Mouse (Mus musculus) cerebellum, adult 2 months (tissue): ENCODE results near the gene Gsdma. TPM values are rescaled to one million over a fixed set of nuclear protein-coding genes. Genes with fewer than 3 reads are reported as not detected.

Source experiments
- DNase-seq, 2 experiments: peaks; one replicate each; pipeline ENCODE4 v3.0.0; 2021
- H3K27ac ChIP-seq: fragments of 200-500 bp; 2 replicates; pipeline ENCODE4 v1.5.1; 2012; ENCODE audit warnings: low read length, control low read depth, inconsistent platforms; ENCODE audit not compliant: insufficient read depth
- H3K27me3 ChIP-seq: fragments of 200-500 bp; 2 replicates; pipeline ENCODE4 v1.6.1; 2012; ENCODE audit warnings: inconsistent platforms, mild to moderate bottlenecking, low read length, moderate library complexity; ENCODE audit not compliant: control insufficient read depth, insufficient read depth
- H3K4me1 ChIP-seq: fragments of 200-500 bp; 2 replicates; pipeline ENCODE4 v1.6.1; 2011; ENCODE audit warnings: low read length; ENCODE audit not compliant: control insufficient read depth, insufficient read depth
- H3K4me3 ChIP-seq: fragments of 200-500 bp; replicated peaks from 2 replicates; pipeline ENCODE3; 2011; ENCODE audit warnings: mild to moderate bottlenecking, low read depth, low read length, control low read depth; ENCODE audit not compliant: insufficient read depth
- CTCF ChIP-seq: fragments of 200-500 bp; IDR thresholded peaks from 2 replicates; pipeline ENCODE4 v1.5.1; 2011; ENCODE audit warnings: low read depth, mild to moderate bottlenecking, control low read depth, low read length, moderate library complexity, borderline replicate concordance; ENCODE audit not compliant: insufficient read depth
- POLR2A ChIP-seq: fragments of 200-500 bp; IDR thresholded peaks from 2 replicates; pipeline ENCODE4 v1.6.1; 2011; ENCODE audit warnings: low read length, control low read depth, borderline replicate concordance; ENCODE audit not compliant: insufficient read depth
- whole genome bisulfite sequencing: fragments of 180-500 bp; shearing (Covaris S2); methylation state at CpG from one replicate; pipeline ENCODE4 v1.1.7; 2018; 5-methylcytosine and 5-hydroxymethylcytosine counted together
- polyA plus RNA-seq: library from polyadenylated mRNA; depleted of rRNA; stranded (reverse); fragments of >200 nt; gene quantifications from 2 replicates; pipeline ENCODE4 v1.2.3, GENCODE M21; 2012

The Gsdma gene
- polyA plus RNA-seq, 1 experiment, result 0.28 TPM

DNA sequence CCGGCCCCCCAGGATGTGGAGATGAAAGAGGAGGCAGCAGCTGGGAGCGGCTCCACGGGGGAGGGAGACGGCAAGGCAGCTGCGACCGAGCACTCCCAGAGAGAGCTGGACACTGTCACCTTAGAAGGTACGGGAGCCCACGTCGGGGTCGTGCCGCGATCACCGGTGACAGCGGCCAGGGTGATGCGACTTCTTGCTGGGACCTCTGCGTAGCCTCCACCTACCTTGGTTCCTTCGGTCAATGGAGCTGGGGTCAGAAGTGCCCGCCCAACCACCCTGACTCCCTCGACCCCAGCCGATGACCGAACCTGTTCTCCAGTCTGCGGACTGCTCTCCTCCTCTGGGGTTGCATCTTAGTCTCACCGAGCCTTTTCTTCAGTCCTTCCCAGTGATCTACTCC, 18.7 kb downstream of the Gsdma start:
- Histone ChIP-seq H3K27me3 (no peaks in the 10 kb centered on the region), H3K4me1 (no peaks in the 10 kb centered on the region), H3K27ac (peak overlapping the region; percentile 30), H3K4me3 (peak overlapping the region; percentile 91)
- no peak for TF ChIP-seq POLR2A
- TF ChIP-seq CTCF, result no peak
- DNase-seq, result no peak
- 0% methylated on average over 23 of the region's 23 CpGs for WGBS

DNA sequence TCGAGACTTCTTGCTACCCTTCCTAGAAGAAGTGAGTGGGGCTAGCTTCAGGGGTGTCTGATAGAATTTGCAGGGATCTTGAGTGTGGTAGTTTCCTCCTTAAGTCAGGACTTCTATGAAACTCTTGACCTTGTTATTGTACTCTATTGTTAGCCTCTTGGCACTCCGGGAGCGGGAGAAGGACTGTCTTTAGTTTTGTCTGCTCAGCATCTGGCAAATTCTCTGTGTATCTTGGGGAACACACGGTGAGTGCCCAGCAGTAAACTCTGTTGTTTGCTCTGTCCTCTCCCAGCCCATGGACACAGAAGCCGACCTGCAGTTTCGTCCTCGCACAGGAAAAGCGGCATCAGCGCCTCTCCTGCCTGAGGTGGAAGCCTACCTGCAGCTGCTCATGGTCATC, 21.5 kb downstream of the Gsdma start:
- no peaks in the 10 kb centered on the region for H3K4me1 ChIP-seq
- no peak overlapping the region for H3K27ac ChIP-seq
- 90% methylated on average over 9 of the region's 9 CpGs for WGBS
- H3K4me3 ChIP-seq, result no peak overlapping the region
- H3K27me3 ChIP-seq, result no peaks in the 10 kb centered on the region
- TF ChIP-seq POLR2A (no peak), CTCF (no peak)
- no peak for DNase-seq

DNA sequence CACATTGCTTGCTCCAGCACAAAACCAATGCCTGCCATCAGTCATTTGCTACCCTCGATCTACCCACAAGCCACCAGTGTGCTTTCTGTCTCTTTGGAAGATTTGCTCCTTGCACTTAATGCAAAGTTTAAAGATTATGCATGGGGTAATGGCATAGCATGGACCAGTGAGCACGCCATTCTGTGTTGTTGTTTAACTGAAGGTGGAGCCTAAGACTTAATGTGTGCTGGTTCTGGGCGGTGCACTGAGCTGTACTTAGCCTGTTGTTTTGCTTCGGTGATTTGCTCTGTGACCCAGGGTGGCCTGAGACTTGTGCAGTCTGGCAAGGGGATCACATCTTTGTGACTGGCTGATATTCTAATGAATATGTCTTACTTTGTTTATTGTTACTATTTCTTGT, 22.8 kb downstream of the Gsdma start:
- Histone ChIP-seq H3K4me1 (no peaks in the 10 kb centered on the region), H3K27ac (no peak overlapping the region), H3K27me3 (no peaks in the 10 kb centered on the region), H3K4me3 (no peak overlapping the region)
- no peak for TF ChIP-seq POLR2A
- 84% methylated on average over 4 of the region's 4 CpGs for WGBS
- no peak for DNase-seq

DNA sequence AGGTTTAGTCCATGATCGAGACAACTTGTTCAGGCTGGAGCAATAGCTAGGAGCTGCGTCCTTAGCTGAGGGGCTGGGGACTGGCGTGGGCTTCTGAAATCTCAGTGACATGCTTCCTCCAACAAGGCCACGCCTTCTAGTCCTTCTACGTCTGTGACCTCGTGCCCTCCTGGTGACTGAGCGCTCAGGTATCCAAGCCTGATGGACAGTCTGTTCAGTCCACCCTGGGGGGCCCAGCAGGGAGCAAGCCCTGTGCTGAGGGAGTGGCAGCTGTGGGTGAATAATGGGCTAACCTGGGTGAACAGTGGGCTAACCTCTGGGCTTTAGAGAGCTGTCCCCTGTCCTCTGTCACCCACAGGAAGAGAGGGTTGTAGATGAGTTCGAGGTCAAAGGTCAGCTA, 23.9 kb downstream of the Gsdma start:
- WGBS, result 79% methylated on average over 8 of the region's 8 CpGs
- Histone ChIP-seq H3K4me1 (no peaks in the 10 kb centered on the region), H3K27me3 (no peaks in the 10 kb centered on the region), H3K4me3 (no peak overlapping the region), H3K27ac (no peak overlapping the region)
- no peak for TF ChIP-seq CTCF
- TF ChIP-seq POLR2A, result no peak
- no peak for DNase-seq

DNA sequence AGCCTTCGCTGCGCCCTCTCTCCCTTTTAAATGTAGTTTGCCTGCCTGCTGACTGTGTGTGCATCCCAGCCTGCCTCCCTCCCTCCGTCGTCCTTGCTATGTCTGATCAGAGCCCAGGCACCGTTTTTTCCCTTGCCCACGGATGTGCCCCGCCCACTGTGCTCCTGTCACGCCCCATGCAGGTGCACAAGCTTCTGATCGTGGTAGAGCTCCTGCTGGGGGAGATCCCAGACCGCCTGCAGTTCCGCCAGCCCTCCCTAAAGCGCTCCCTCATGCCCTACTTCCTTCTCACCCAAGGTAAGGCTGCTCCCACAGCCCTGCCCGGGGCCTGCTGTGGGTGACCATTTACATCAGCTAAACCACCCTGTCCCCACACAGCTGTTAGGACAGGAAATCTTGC, 29.1 kb downstream of the Gsdma start:
- Histone ChIP-seq H3K27me3 (no peaks in the 10 kb centered on the region), H3K27ac (no peak overlapping the region), H3K4me1 (no peaks in the 10 kb centered on the region), H3K4me3 (no peak overlapping the region)
- DNase-seq, result no peak
- WGBS, result 63% methylated on average over 13 of the region's 13 CpGs
- TF ChIP-seq CTCF (no peak), POLR2A (no peak)

DNA sequence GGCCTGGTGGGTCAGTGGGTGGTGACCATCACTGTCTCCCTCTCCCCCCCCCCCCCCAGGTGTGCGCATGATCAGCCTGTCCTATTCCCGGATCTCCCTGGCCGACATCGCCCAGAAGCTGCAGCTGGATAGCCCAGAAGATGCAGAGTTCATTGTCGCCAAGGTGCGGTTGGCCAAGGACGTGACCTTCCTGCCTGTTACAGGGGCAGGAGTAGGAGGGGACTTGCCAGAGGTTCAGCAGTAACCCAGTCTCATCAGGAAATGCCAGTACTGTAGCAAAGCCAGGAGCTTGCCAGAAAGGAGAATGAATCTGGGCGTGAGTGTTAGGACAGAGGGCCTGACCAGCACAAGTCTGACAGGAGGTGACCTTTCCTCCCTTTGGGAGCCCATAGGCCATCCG, 29.6 kb downstream of the Gsdma start:
- Histone ChIP-seq H3K4me1 (no peaks in the 10 kb centered on the region), H3K27ac (no peak overlapping the region), H3K27me3 (no peaks in the 10 kb centered on the region), H3K4me3 (no peak overlapping the region)
- TF ChIP-seq POLR2A, result no peak
- TF ChIP-seq CTCF, result no peak
- WGBS, result 82% methylated on average over 9 of the region's 9 CpGs
- DNase-seq, result no peak

DNA sequence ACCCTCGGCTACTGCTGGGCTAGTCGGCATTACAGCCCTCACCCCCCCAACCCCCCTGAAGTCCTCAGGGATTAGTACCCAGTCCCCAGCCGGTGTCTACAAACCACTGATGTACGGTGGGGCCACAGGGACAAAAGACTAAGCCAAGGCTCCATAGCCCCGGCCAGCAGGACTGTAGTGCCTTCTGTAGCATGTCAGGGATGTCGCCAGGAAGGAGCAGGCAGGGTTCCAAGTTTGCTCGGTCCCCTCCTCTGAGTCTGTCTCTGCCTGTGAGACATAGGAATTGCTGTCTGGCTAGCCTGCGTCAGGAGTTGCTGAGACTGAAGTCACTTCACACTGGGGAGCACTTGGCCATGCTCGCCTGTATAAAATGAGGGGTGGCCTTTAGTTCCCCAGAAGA, 30.1 kb downstream of the Gsdma start:
- H3K4me1 ChIP-seq, result no peaks in the 10 kb centered on the region
- no peak for DNase-seq
- no peak overlapping the region for H3K27ac ChIP-seq
- 21% methylated on average over 9 of the region's 9 CpGs for WGBS
- TF ChIP-seq POLR2A (no peak), CTCF (no peak)
- H3K4me3 ChIP-seq, result no peak overlapping the region
- H3K27me3 ChIP-seq, result no peaks in the 10 kb centered on the region

DNA sequence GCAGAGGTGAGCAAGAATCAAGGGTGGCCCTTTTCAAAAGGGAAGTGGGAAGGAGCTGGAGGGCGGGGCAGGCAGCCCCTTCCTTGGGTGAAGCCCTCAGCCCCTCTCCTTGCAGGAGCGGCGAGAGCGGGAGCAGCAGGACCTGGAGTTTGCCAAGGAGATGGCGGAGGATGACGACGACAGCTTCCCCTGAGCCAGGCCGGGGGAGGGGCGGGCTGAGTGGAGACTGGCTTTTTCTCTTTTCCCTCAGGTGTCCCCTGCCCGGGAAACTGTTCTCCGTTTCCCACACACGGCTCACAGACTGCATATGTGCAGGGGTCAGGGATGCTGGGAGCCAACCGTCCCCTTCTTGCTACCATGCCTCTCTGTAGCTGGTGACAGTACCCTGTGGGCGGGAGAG, 31.3 kb downstream of the Gsdma start:
- Histone ChIP-seq H3K27me3 (no peaks in the 10 kb centered on the region), H3K27ac (no peak overlapping the region), H3K4me1 (peaks cover 4% of the 10 kb centered on the region), H3K4me3 (no peak overlapping the region)
- TF ChIP-seq POLR2A (no peak), CTCF (no peak)
- 43% methylated on average over 14 of the region's 14 CpGs for WGBS
- no peak for DNase-seq

DNA sequence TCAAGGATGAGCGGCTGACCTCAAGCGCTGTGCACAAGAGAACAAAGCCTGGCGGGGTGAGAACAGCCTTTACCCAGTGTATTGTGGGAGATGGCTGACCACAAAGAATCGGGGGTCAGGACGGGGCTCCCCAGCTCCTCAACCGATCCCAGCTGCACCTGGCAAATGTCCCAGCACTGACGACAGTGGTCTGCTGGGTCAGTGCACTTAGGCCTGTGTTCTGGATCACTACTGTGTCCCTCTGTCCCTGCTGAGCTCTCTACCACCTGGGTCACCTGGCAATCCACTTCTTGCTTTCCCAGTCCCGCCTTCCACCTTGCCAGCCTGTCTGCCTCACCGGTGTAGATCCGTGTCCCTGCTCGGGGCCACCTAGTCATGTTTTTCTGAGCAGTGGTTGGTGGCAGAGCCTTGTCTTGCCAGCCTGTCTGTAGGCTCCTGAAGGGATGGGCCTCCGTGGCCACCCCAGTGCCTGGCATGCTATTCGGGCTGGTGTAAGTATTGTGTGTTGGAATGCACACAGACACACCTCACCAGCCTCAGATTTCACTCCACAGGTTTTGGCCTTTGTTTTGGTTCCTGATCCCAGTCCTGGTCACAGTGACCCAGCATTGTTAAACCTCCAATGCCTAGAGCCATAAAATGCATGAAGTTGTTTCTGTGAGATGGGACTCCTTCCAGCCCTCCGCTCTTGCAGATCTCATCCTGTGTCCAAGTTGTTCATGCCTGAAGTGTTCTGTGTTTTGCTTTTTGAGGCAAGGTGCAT, 32.5 kb downstream of the Gsdma start:
- no peak overlapping the region for H3K4me3 ChIP-seq
- no peak overlapping the region for H3K27ac ChIP-seq
- no peaks in the 10 kb centered on the region for H3K27me3 ChIP-seq
- no peak for TF ChIP-seq POLR2A
- no peak for TF ChIP-seq CTCF
- WGBS, result 62% methylated on average over 14 of the region's 14 CpGs
- peaks cover 4% of the 10 kb centered on the region for H3K4me1 ChIP-seq
- DNase-seq, result no peak
